Mouse (Mus musculus) brain, embryonic 14.5 days (tissue): ENCODE data around the gene Aurkb.

Source experiments
- CTCF ChIP-seq: fragments of 200-500 bp; IDR thresholded peaks from 2 replicates; pipeline ENCODE4 v1.5.1; 2012; ENCODE audit warnings: inconsistent platforms, mild to moderate bottlenecking, moderate library complexity, borderline replicate concordance; ENCODE audit not compliant: insufficient read depth, insufficient read length; ENCODE audit errors: extremely low read depth
- POLR2A ChIP-seq: fragments of 200-500 bp; IDR thresholded peaks from 2 replicates; pipeline ENCODE4 v1.6.1; 2012; ENCODE audit warnings: mild to moderate bottlenecking, inconsistent platforms, borderline replicate concordance; ENCODE audit not compliant: poor library complexity, insufficient read depth, insufficient read length, severe bottlenecking; ENCODE audit errors: extremely low read depth

DNA sequence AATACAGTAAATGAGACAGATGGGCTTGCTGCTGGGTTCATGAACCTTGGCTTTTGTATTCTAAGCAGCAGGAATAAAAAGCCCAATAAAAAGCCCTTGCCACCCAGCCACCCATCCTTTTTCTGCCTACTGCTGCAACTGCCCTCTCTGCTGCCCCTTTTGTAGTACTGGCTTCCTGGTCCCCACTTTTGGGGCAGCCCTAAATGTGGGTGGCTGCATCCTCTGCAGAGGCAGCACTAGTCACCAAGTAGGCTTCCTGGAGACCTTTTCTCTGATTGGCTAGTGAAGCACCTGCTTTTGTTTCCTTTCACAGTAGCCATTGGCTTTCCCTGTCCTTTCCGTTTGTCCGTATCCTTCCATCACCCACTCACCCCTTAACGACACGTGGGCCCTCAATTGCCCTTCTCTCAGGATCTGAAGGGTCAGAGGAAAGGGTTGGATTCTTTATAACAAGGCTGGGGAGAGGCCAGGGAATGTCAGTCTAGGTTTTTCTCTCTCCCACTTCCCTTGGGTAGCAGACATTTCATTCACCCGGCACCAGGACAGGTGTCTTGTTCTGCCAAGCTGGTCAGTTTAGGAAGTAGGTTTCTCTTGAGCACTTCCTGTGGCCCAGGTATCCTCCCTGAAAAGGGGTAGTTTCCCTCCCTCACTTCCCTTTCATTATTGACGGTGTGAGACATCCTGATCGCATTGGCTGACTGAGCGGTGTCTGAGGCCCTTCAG lies 52.8 kb downstream of the Aurkb start:
- TF ChIP-seq POLR2A (no peak), CTCF (no peak)
